Mouse (Mus musculus) liver, adult 2 months (tissue): ENCODE data around the gene Wdr45. TPM values are rescaled to one million over a fixed set of nuclear protein-coding genes. Genes with fewer than 3 reads are reported as not detected.
"Not testable (repeated sequence)": the region's sequence is repeated elsewhere in the genome, so short reads cannot be mapped to it uniquely, and the experiment has no call there.

Source experiments
- DNase-seq: peaks from one replicate; pipeline ENCODE4 v3.0.0-alpha.2; 2011; ENCODE audit warnings: low read depth, low spot score; ENCODE audit errors: extremely low read depth
- H3K27ac ChIP-seq: fragments of 200-500 bp; replicated peaks from 2 replicates; pipeline ENCODE4 v1.5.1; 2012; ENCODE audit warnings: low read depth, mild to moderate bottlenecking, control low read depth, inconsistent platforms, low read length; ENCODE audit not compliant: insufficient read depth
- H3K27me3 ChIP-seq: fragments of 200-500 bp; 2 replicates; pipeline ENCODE4 v1.6.1; 2012; ENCODE audit warnings: mild to moderate bottlenecking, moderate library complexity, low read length, inconsistent platforms; ENCODE audit not compliant: control insufficient read depth, insufficient read depth
- H3K36me3 ChIP-seq: fragments of 200-500 bp; 2 replicates; pipeline ENCODE4 v1.6.1; 2012; ENCODE audit warnings: low read length, inconsistent platforms; ENCODE audit not compliant: control insufficient read depth, insufficient read depth
- H3K4me1 ChIP-seq: fragments of 200-500 bp; 2 replicates; pipeline ENCODE4 v1.6.1; 2011; ENCODE audit warnings: low read length; ENCODE audit not compliant: control insufficient read depth, insufficient read depth
- H3K4me3 ChIP-seq: fragments of 200-500 bp; 2 replicates; pipeline ENCODE4 v1.5.1; 2011; ENCODE audit warnings: low read depth, mild to moderate bottlenecking, control low read depth, low read length, moderate library complexity; ENCODE audit not compliant: insufficient read depth
- H3K79me2 ChIP-seq: fragments of 200-500 bp; 2 replicates; pipeline ENCODE4 v1.6.1; 2012; ENCODE audit warnings: inconsistent platforms, mild to moderate bottlenecking, low read length, moderate library complexity; ENCODE audit not compliant: control insufficient read depth, insufficient read depth
- H3K9ac ChIP-seq: fragments of 200-500 bp; 2 replicates; pipeline ENCODE4 v1.6.1; 2012; ENCODE audit warnings: low read depth, mild to moderate bottlenecking, control low read depth, inconsistent platforms, low read length
- CTCF ChIP-seq: fragments of 200-500 bp; IDR thresholded peaks from 2 replicates; pipeline ENCODE4 v1.5.1; 2011; ENCODE audit warnings: low read depth, low read length, control low read depth
- POLR2A ChIP-seq: fragments of 200-500 bp; IDR thresholded peaks from 2 replicates; pipeline ENCODE4 v1.6.1; 2011; ENCODE audit warnings: low read length, control low read depth; ENCODE audit not compliant: insufficient read depth; ENCODE audit errors: extremely low read depth
- WGBS: fragments of 180-500 bp; shearing (Covaris S2); methylation state at CpG from one replicate; pipeline ENCODE4 v1.1.7; 2018; 5-methylcytosine and 5-hydroxymethylcytosine counted together
- polyA plus RNA-seq: library from polyadenylated mRNA; depleted of rRNA; stranded (reverse); fragments of >200 nt; gene quantifications from 2 replicates; pipeline ENCODE4 v1.2.3, GENCODE M21; 2012; rRNA removed
- total RNA-seq: library from RNA; depleted of rRNA; stranded (reverse); fragments of >200 nt; gene quantifications from 2 replicates; pipeline ENCODE4 v1.2.3, GENCODE M21; 2014; rRNA removed

The Wdr45 gene
- total RNA-seq (33.4 and 37.1 TPM in 2 replicates), polyA plus RNA-seq (39.9 and 48.3 TPM in 2 replicates)

GRCm38 (mm10) chrX:7714135-7714899 lies at the start of gene Wdr45:
TSS of gene Wdr45 (plus strand) at chrX:7714333.
- not testable (repeated sequence) for H3K79me2 ChIP-seq, H3K27me3 ChIP-seq, H3K36me3 ChIP-seq, H3K4me1 ChIP-seq
- peak within 1 kb of the TSS; percentile 83 for H3K9ac ChIP-seq
- peak within 1 kb of the TSS; percentile 82 for H3K27ac ChIP-seq
- H3K4me3 ChIP-seq = peak within 1 kb of the TSS; percentile 53
- peak; percentile 89 for DNase-seq
- under 1% methylated on average over 24 of the region's 60 CpGs for WGBS

- Histone ChIP-seq H3K27me3 (no peaks in the 10 kb centered on the region), H3K27ac (no peak overlapping the region), H3K4me3 (no peak overlapping the region), H3K79me2 (no peaks in the 10 kb centered on the region), H3K36me3 (peaks cover 9% of the 10 kb centered on the region), H3K4me1 (no peaks in the 10 kb centered on the region), H3K9ac (no peak overlapping the region)
- peak; percentile 52 for DNase-seq
- TF ChIP-seq CTCF (no peak), POLR2A (no peak)
- WGBS = 76% methylated on average over 11 of the region's 11 CpGs
Measured at GRCm38 (mm10) chrX:7664791-7665190, 49.3 kb upstream of the Wdr45 start.

DNA sequence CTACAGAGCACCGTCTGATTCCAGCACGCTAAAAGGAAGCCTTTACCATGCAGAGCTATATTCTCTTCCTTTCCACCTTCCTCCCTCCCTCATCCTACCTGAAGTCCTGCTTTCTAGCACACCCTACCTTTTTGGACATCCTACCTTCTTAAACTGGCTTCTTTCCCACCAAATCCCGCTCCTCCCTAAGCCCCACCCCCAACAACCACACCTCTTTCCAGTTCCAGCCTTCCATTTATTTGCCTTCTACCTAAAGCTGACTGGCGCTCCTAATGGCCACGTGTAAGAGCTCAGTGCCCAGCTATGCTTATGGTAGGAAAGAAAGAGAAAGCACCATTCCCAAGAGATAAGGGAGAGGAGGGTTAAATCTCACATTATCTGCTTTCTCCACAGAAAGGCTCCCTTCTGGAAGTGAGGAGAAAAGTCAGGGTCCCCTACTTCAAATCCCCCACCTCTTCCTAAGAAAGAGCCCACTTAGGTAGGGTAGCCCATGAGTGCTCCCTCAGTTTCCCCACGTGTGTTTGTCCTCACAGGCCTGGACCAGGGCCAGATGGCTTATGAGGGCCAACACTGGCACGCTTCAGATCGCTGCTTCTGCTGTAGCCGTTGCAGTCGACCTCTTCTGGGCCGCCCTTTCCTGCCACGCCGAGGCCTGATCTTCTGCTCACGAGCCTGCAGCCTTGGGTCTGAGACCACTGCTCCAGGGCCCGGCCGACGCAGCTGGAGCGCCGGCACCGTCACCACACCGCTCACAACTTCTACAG lies 48.2 kb upstream of the Wdr45 start:
- Histone ChIP-seq H3K79me2 (no peaks in the 10 kb centered on the region), H3K9ac (no peak overlapping the region), H3K4me3 (no peak overlapping the region), H3K4me1 (no peaks in the 10 kb centered on the region; the same call in 1 of the 2 replicates), H3K27me3 (no peaks in the 10 kb centered on the region), H3K27ac (no peak overlapping the region), H3K36me3 (peaks cover 5% of the 10 kb centered on the region)
- WGBS = 82% methylated on average over 21 of the region's 21 CpGs
- no peak for DNase-seq
- TF ChIP-seq POLR2A (no peak), CTCF (no peak)

GRCm38 (mm10) chrX:7670390-7670881 lies 43.7 kb upstream of the Wdr45 start:
- WGBS = 15% methylated on average over 19 of the region's 19 CpGs
- no peaks in the 10 kb centered on the region for H3K79me2 ChIP-seq
- no peaks in the 10 kb centered on the region; the same call in 1 of the 2 replicates for H3K4me1 ChIP-seq
- peak overlapping the region; percentile 52; the same call in 1 of the 2 replicates for H3K9ac ChIP-seq
- no peak for TF ChIP-seq CTCF
- TF ChIP-seq POLR2A = no peak
- peak overlapping the region; percentile 56 for H3K4me3 ChIP-seq
- H3K36me3 ChIP-seq = no peaks in the 10 kb centered on the region
- H3K27ac ChIP-seq = no peak overlapping the region
- H3K27me3 ChIP-seq = no peaks in the 10 kb centered on the region
- DNase-seq = no peak

DNA sequence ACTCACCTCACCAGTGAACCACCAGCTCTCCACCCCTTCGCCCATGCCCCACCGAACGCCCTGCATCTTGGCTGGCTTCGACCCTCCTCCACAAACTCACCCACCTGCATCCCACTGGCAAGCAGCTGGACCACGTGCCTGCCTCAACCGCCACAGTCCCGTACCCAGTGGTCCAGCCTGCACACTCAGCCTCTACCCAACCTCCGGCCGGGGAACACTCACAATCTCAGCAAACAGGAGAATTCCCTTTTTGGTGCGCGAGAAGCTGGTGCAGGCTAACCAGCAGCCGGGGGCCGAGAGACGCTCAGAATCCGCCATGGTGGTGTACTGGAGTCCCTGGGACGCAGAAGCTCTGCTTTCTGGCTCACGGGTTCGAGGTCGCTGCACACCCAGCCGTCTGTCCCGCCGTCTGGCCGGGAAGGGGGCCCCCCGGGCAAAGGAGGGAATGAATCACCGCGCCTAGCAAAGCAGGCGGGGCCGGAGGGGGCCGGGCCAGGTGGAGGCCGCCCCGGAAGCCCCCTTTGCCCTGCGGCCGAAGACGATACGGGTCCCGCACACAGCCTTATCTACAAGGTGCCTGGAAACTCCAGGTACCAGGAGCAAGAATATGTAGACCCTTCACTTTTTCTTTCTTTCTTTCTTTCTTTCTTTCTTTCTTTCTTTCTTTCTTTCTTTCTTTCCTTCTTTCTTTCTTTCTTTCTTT lies 43.1 kb upstream of the Wdr45 start, which contains the start of gene Plp2:
Gene Plp2, minus strand, starts transcription at position 470 of the 703 bp plus-strand sequence.
- Histone ChIP-seq H3K79me2 (no peaks in the 10 kb centered on the region), H3K4me3 (peak within 1 kb of the TSS; percentile 56), H3K36me3 (no peaks in the 10 kb centered on the region), H3K27me3 (no peaks in the 10 kb centered on the region), H3K9ac (peak within 1 kb of the TSS; percentile 52), H3K4me1 (no peaks in the 10 kb centered on the region; the same call in 1 of the 2 replicates), H3K27ac (no peak within 1 kb of the TSS)
- DNase-seq = no peak
- WGBS = 1% methylated on average over 30 of the region's 36 CpGs
- no peak for TF ChIP-seq POLR2A
- TF ChIP-seq CTCF = no peak
